Mouse (Mus musculus) macrophage (primary cell): Measurements from ENCODE around the gene Vars. TPM values are rescaled to one million over a fixed set of nuclear protein-coding genes. Genes with fewer than 3 reads are reported as not detected.

ENCODE experiments used
- H3K27ac ChIP-seq: fragments of 350-480 bp; formaldehyde crosslinking; 2 replicates; pipeline ENCODE4 v1.9.0; 2021
- H3K36me3 ChIP-seq: fragments of 350-480 bp; formaldehyde crosslinking; 2 replicates; pipeline ENCODE4 v1.9.0; 2021; ENCODE audit errors: inconsistent target
- H3K4me3 ChIP-seq: fragments of 350-480 bp; formaldehyde crosslinking; 2 replicates; pipeline ENCODE4 v1.9.0; 2021; ENCODE audit errors: inconsistent target
- H3K79me2 ChIP-seq: fragments of 350-480 bp; formaldehyde crosslinking; 2 replicates; pipeline ENCODE4 v1.9.0; 2021; ENCODE audit errors: inconsistent target
- WGBS: methylation state at CpG from one replicate; pipeline ENCODE4 v1.1.7; 2026; ENCODE audit warnings: inconsistent platforms; ENCODE audit not compliant: missing documents; 5-methylcytosine and 5-hydroxymethylcytosine counted together
- polyA plus RNA-seq: library from polyadenylated mRNA; stranded (reverse); fragments of 250-400 nt; gene quantifications from 3 replicates; pipeline ENCODE4 v1.2.4, GENCODE M21; 2018; ENCODE audit warnings: inconsistent platforms

Vars gene
- polyA plus RNA-seq, 1 experiment from 2014 or later, result 7.7 TPM

DNA sequence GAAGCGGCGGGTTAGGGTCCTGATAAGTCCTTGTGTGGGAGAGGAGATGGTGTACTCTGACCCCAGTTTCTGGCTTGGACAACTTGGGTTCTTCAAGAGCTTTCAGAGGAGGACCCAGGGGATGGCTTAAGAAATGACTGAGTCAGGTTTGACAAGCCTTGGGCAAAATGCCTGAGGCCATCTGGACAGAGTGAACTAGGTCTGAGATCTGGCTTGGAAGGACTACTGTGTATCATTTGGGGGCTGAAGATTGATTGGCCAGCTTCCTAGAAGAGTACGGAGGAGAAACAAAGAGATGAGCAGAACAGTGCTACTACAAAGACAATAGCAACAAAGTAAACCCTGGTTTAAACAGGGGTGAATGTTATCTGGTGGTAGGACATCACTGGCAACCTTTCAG, 62.7 kb downstream of the Vars start:
- Histone ChIP-seq H3K4me3 (no peak overlapping the region), H3K36me3 (peaks cover 1% of the 10 kb centered on the region; the same call in 1 of the 2 replicates), H3K27ac (no peak overlapping the region), H3K79me2 (no peaks in the 10 kb centered on the region)
- 100% methylated on average over 3 of the region's 3 CpGs for WGBS

DNA sequence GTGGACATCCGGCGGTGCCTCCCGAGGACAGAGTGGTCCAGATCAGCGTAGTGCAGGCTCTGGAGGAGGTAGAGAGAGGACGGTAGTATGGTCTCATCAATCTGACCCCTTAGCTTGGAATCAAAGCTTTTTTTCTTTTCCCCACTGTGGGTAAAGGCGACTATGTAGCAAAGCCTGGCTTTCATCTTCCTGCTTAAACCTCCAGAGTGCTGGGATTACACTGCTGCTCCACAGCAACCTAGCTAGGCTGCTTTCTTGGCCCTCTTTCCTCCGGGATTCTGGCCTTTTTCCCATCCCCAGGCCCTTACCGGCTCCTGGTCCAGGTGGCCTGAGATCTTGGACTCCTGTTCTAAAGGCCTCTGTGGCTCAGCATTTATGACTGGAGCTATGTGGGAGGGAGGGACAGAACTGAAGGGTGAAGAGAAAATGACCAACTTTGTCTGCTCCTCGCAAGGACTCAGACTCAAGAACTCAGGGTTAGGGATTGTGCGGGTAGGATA, 63.6 kb downstream of the Vars start:
- H3K79me2 ChIP-seq, result no peaks in the 10 kb centered on the region
- 72% methylated on average over 10 of the region's 10 CpGs for WGBS
- peak overlapping the region; percentile 10; the same call in 1 of the 2 replicates for H3K4me3 ChIP-seq

DNA sequence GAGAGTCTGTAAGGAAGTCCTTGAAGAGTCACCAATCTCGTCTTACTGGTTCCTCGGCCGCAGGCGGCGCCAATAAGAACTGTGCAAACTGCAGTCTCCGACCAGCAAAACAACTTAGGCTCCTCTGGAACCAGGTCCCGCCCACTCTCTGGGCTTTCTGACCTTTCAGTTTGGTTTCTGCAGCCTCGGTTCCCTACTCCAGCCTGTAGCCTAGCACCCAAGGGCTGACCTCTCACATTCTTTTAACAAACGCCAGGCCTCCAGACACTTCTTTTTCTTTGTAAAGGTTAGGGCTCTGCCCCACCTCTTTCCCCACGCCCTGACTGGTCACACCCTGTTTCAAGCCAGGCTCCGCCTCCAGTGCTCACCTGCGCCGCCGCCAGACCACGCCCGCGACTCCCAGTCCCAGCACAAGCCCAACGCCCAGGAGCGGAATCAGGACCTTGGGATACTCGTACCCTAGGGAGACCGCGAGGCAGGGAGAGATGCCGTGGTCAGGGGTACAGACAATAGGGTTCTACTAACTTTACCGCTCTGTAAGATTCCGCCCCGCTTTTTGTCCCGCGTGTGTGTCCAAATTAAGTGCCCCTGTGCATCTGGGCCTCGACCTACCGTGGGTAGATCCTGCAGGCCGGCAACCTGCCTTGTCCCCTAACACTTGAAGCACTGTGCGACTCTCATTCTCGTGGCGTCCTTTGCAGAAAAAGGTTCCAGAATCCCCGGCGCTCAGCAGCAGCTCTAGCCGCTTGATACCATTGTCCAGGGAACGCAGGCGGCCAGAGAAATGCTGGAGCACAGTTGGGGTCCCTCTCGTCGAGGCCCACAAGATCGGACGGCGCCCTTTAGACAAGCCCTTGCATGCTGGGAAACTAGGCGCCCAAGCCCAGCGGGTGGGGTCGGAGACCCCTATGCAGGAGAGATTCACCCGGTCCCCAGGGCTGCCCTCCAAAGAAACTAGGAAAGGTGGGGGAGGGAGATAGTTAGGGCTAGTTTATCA, 64.5 kb downstream of the Vars start, which contains the start of gene Ly6g6c:
Gene Ly6g6c, plus strand, starts transcription at position 438 of the 997 bp plus-strand sequence.
- Histone ChIP-seq H3K36me3 (no peaks in the 10 kb centered on the region), H3K79me2 (no peaks in the 10 kb centered on the region), H3K27ac (no peak within 1 kb of the TSS), H3K4me3 (peak within 1 kb of the TSS; percentile 10; the same call in 1 of the 2 replicates)
- WGBS, result 4% methylated on average over 47 of the region's 48 CpGs

More for the DNA sequence above, 63.6 kb downstream of the Vars start:
- no peaks in the 10 kb centered on the region for H3K36me3 ChIP-seq
- H3K27ac ChIP-seq, result no peak overlapping the region

Other genes with a start within 250 kb of the Vars start
- not detected in 3 replicates for gene Cyp21a1, start 196.4 kb upstream of the Vars start, polyA plus RNA-seq
- 23.5 to 36.5 TPM (median 28.1 TPM) in 3 replicates for gene Stk19, start 164.0 kb upstream of the Vars start, polyA plus RNA-seq
- gene Dxo, start 164.0 kb upstream of the Vars start, polyA plus RNA-seq, result 13.6 to 19.8 TPM (median 15.8 TPM) in 3 replicates
- 16.7 to 36.7 TPM (median 23.6 TPM) in 3 replicates for gene Skiv2l, start 150.8 kb upstream of the Vars start, polyA plus RNA-seq
- 46.9 to 59.7 TPM (median 52.1 TPM) in 3 replicates for gene Nelfe, start 150.6 kb upstream of the Vars start, polyA plus RNA-seq
- 2.6 to 6.4 TPM (median 4.7 TPM) in 3 replicates for gene Cfb, start 138.5 kb upstream of the Vars start, polyA plus RNA-seq
- 5.4 to 6.2 TPM (median 5.5 TPM) in 3 replicates for gene Zbtb12, start 121.5 kb upstream of the Vars start, polyA plus RNA-seq
- not detected in 3 replicates for gene Gm20547, start 118.9 kb upstream of the Vars start, polyA plus RNA-seq
- 0.63 to 0.95 TPM (median 0.86 TPM) in 3 replicates for gene C2, start 102.7 kb upstream of the Vars start, polyA plus RNA-seq
- gene Ehmt2, start 102.5 kb upstream of the Vars start, polyA plus RNA-seq, result 59.6 to 100 TPM (median 69.3 TPM) in 3 replicates
- gene Slc44a4, start 86.5 kb upstream of the Vars start, polyA plus RNA-seq, result not detected in 3 replicates
- gene Neu1, start 69.7 kb upstream of the Vars start, polyA plus RNA-seq, result 80.3 to 98.8 TPM (median 81.2 TPM) in 3 replicates
- 0.57 to 1.2 TPM (median 0.69 TPM) in 3 replicates for gene Hspa1b, start 41.7 kb upstream of the Vars start, polyA plus RNA-seq
- gene Gm20481, start 31.1 kb upstream of the Vars start, polyA plus RNA-seq, result not detected in 3 replicates
- gene Hspa1a, start 28.8 kb upstream of the Vars start, polyA plus RNA-seq, result 1.2 to 1.9 TPM (median 1.8 TPM) in 3 replicates
- gene Hspa1l, start 28.3 kb upstream of the Vars start, polyA plus RNA-seq, result 0.47 to 1.7 TPM (median 0.96 TPM) in 3 replicates
- gene Lsm2, start 19.1 kb upstream of the Vars start, polyA plus RNA-seq, result 16.5 to 52.8 TPM (median 51.4 TPM) in 3 replicates
- gene Vwa7, start 15.6 kb downstream of the Vars start, polyA plus RNA-seq, result 0.06 to 0.32 TPM (median 0.07 TPM) in 3 replicates
- gene Sapcd1, start 27.0 kb downstream of the Vars start, polyA plus RNA-seq, result not detected in 3 replicates
- gene Msh5, start 45.8 kb downstream of the Vars start, polyA plus RNA-seq, result 0.48 to 0.51 TPM (median 0.50 TPM) in 3 replicates
- 359 to 667 TPM (median 372 TPM) in 3 replicates for gene Clic1, start 49.0 kb downstream of the Vars start, polyA plus RNA-seq
- gene Ddah2, start 58.0 kb downstream of the Vars start, polyA plus RNA-seq, result 3.3 to 9.6 TPM (median 4.8 TPM) in 3 replicates
- not detected in 3 replicates for gene Ly6g6c, start 64.4 kb downstream of the Vars start, polyA plus RNA-seq
- 0.17 TPM in 1 of 3 replicates, not detected in the others for gene Mpig6b, start 65.2 kb downstream of the Vars start, polyA plus RNA-seq
- gene Ly6g6e, start 75.9 kb downstream of the Vars start, polyA plus RNA-seq, result not detected in 3 replicates
- 0.43 to 1.7 TPM (median 0.88 TPM) in 3 replicates for gene Ly6g6d, start 77.1 kb downstream of the Vars start, polyA plus RNA-seq
- gene Ly6g6f, start 84.6 kb downstream of the Vars start, polyA plus RNA-seq, result not detected in 3 replicates
- gene Abhd16a, start 88.3 kb downstream of the Vars start, polyA plus RNA-seq, result 33.9 to 63.2 TPM (median 53.2 TPM) in 3 replicates
- not detected in 3 replicates for gene Ly6g5c, start 107.3 kb downstream of the Vars start, polyA plus RNA-seq
- 0.36 to 0.46 TPM in 2 of 3 replicates, not detected in the other for gene Ly6g5b, start 114.4 kb downstream of the Vars start, polyA plus RNA-seq
- gene Gpank1, start 120.5 kb downstream of the Vars start, polyA plus RNA-seq, result 11.4 to 18.0 TPM (median 13.2 TPM) in 3 replicates
- 129 to 166 TPM (median 149 TPM) in 3 replicates for gene Csnk2b, start 121.1 kb downstream of the Vars start, polyA plus RNA-seq
- 11.5 to 23.5 TPM (median 22.0 TPM) in 3 replicates for gene D17H6S53E, start 125.4 kb downstream of the Vars start, polyA plus RNA-seq
- not detected in 3 replicates for gene Apom, start 131.1 kb downstream of the Vars start, polyA plus RNA-seq
- 103 to 118 TPM (median 104 TPM) in 3 replicates for gene Bag6, start 134.2 kb downstream of the Vars start, polyA plus RNA-seq
- 91.3 to 139 TPM (median 124 TPM) in 3 replicates for gene Prrc2a, start 163.9 kb downstream of the Vars start, polyA plus RNA-seq
- 231 to 253 TPM (median 243 TPM) in 3 replicates for gene Aif1, start 175.1 kb downstream of the Vars start, polyA plus RNA-seq
- 322 to 615 TPM (median 449 TPM) in 3 replicates for gene Lst1, start 187.5 kb downstream of the Vars start, polyA plus RNA-seq
- 0.33 to 0.50 TPM (median 0.48 TPM) in 3 replicates for gene Ltb, start 193.5 kb downstream of the Vars start, polyA plus RNA-seq
- 20.0 to 57.4 TPM (median 38.0 TPM) in 3 replicates for gene Tnf, start 201.0 kb downstream of the Vars start, polyA plus RNA-seq
- not detected in 3 replicates for gene Lta, start 204.4 kb downstream of the Vars start, polyA plus RNA-seq
- gene Gm16181, start 219.8 kb downstream of the Vars start, polyA plus RNA-seq, result not detected in 3 replicates
- 5.0 to 12.5 TPM (median 6.9 TPM) in 3 replicates for gene Atp6v1g2, start 232.7 kb downstream of the Vars start, polyA plus RNA-seq
- gene Nfkbil1, start 234.8 kb downstream of the Vars start, polyA plus RNA-seq, result 8.3 to 16.7 TPM (median 14.8 TPM) in 3 replicates
- 113 to 158 TPM (median 122 TPM) in 3 replicates for gene Ddx39b, start 240.8 kb downstream of the Vars start, polyA plus RNA-seq